8 mouse cellular contexts compared by ENCODE assay signal in genomic region chr2:153292305-153292861, GRCm38 (mm10). TPM values are rescaled to one million over a fixed set of nuclear protein-coding genes. Genes with fewer than 3 reads are reported as not detected.
DNase-seq lines count a peak whose midpoint lies in the region; ATAC-seq lines count a peak whose summit lies in the region.

No protein-coding gene starts in this region.

- peak overlapping the region; percentile 96 for H3K4me2 ChIP-seq in heart, embryonic 13.5 days
- peak overlapping the region; percentile 65 for H3K4me2 ChIP-seq in forebrain, embryonic 16.5 days (ENCODE audit: low read length)
- peak overlapping the region; percentile 92 for H3K4me2 ChIP-seq in limb, embryonic 13.5 days (replicated peaks)
- H3K4me2 ChIP-seq in midbrain, embryonic 13.5 days (replicated peaks), result peak overlapping the region; percentile 75

- no peaks in the 10 kb centered on the region for H3K9me3 ChIP-seq in heart, embryonic 13.5 days
- H3K9me3 ChIP-seq in forebrain, embryonic 16.5 days (ENCODE audit: control insufficient read depth, low read length), result no peaks in the 10 kb centered on the region
- H3K9me3 ChIP-seq in limb, embryonic 13.5 days, result no peaks in the 10 kb centered on the region
- no peaks in the 10 kb centered on the region for H3K9me3 ChIP-seq in midbrain, embryonic 13.5 days

- intact Hi-C loops in left cerebral cortex, postnatal 36 days (cut with DNase I), result no loop called here

- 40% methylated on average over 7 of the region's 7 CpGs for WGBS in heart, embryonic 13.5 days
- 50% methylated on average over 7 of the region's 7 CpGs for WGBS in forebrain, embryonic 16.5 days
- WGBS in limb, embryonic 13.5 days, result 48% methylated on average over 7 of the region's 7 CpGs
- 53% methylated on average over 7 of the region's 7 CpGs for WGBS in midbrain, embryonic 13.5 days

- no peak overlapping the region for H3K27ac ChIP-seq in heart, embryonic 13.5 days (replicated peaks)
- no peak overlapping the region for H3K27ac ChIP-seq in forebrain, embryonic 16.5 days (ENCODE audit: low read length)
- H3K27ac ChIP-seq in limb, embryonic 13.5 days, result no peak overlapping the region
- no peak overlapping the region for H3K27ac ChIP-seq in midbrain, embryonic 13.5 days

- H3K36me3 ChIP-seq in heart, embryonic 13.5 days, result 0 out of 2 replicates have a peak, but pooled peaks cover 4% of the 10 kb centered on the region
- H3K36me3 ChIP-seq in forebrain, embryonic 16.5 days (ENCODE audit: control insufficient read depth, insufficient read depth), result no peaks in the 10 kb centered on the region
- H3K36me3 ChIP-seq in limb, embryonic 13.5 days, result no peaks in the 10 kb centered on the region
- no peaks in the 10 kb centered on the region for H3K36me3 ChIP-seq in midbrain, embryonic 13.5 days

- peaks cover 26% of the 10 kb centered on the region for H3K4me1 ChIP-seq in heart, embryonic 13.5 days
- H3K4me1 ChIP-seq in forebrain, embryonic 16.5 days (replicated peaks; ENCODE audit: control insufficient read depth, insufficient read depth, low read length), result peaks cover 22% of the 10 kb centered on the region
- H3K4me1 ChIP-seq in limb, embryonic 13.5 days, result peaks cover 17% of the 10 kb centered on the region
- H3K4me1 ChIP-seq in midbrain, embryonic 13.5 days (replicated peaks), result peaks cover 36% of the 10 kb centered on the region

- H3K4me3 ChIP-seq in heart, embryonic 13.5 days, result peak overlapping the region; percentile 86
- peak overlapping the region; percentile 64 for H3K4me3 ChIP-seq in forebrain, embryonic 16.5 days (replicated peaks; ENCODE audit: low read length)
- peak overlapping the region; percentile 99 for H3K4me3 ChIP-seq in limb, embryonic 13.5 days
- H3K4me3 ChIP-seq in midbrain, embryonic 13.5 days (replicated peaks), result peak overlapping the region; percentile 88

- ATAC-seq in heart, embryonic 13.5 days (ENCODE audit: extremely low read depth, insufficient number of reproducible peaks, low FRiP score, low TSS enrichment), result no peak
- no peak for ATAC-seq in forebrain, embryonic 16.5 days
- ATAC-seq in limb, embryonic 13.5 days (ENCODE audit: low FRiP score, low read depth), result no peak
- ATAC-seq in midbrain, embryonic 13.5 days, result no peak

- no peaks in the 10 kb centered on the region for H3K27me3 ChIP-seq in heart, embryonic 13.5 days (replicated peaks)
- no peaks in the 10 kb centered on the region for H3K27me3 ChIP-seq in forebrain, embryonic 16.5 days (replicated peaks; ENCODE audit: control insufficient read depth, insufficient read depth, low read length)
- no peaks in the 10 kb centered on the region for H3K27me3 ChIP-seq in limb, embryonic 13.5 days
- no peaks in the 10 kb centered on the region for H3K27me3 ChIP-seq in midbrain, embryonic 13.5 days

- no peak for DNase-seq in heart, postnatal 4 days
- peak; percentile 34 for DNase-seq in T-cell, adult 2 months (ENCODE audit: low spot score)
- DNase-seq in left cerebral cortex, postnatal 36 days (ENCODE audit: low spot score in 2 of 2), result no peak
- no peak for DNase-seq in gastrocnemius, postnatal 4 days (ENCODE audit: low spot score in 2 of 2)

- H3K9ac ChIP-seq in heart, embryonic 13.5 days, result peak overlapping the region; percentile 95
- peak overlapping the region; percentile 89; the same call in 1 of the 2 replicates for H3K9ac ChIP-seq in forebrain, embryonic 16.5 days (replicated peaks; ENCODE audit: low read depth, low read length)
- H3K9ac ChIP-seq in limb, embryonic 13.5 days, result peak overlapping the region; percentile 90
- H3K9ac ChIP-seq in midbrain, embryonic 13.5 days (replicated peaks), result peak overlapping the region; percentile 96

RNA-seq across cellular contexts. Expression of gene Kif3b, which starts 1.2 kb away (rescaled TPM):
- polyA plus RNA-seq in heart, embryonic 13.5 days (2015; fragmentation: Nextera tagmentation; extraction: Ambion mirVana), result 4.0 and 4.8 TPM in 2 replicates
- 10 to 100 TPM; 12.9 to 13.4 TPM for total RNA-seq in heart, postnatal 4 days (2021)
- polyA plus RNA-seq in forebrain, embryonic 16.5 days (2015; fragmentation: Nextera tagmentation; extraction: Ambion mirVana), result 21.9 and 24.1 TPM in 2 replicates
- 6.0 and 6.3 TPM in 2 replicates for polyA plus RNA-seq in limb, embryonic 13.5 days (2015; fragmentation: Nextera tagmentation; extraction: Ambion mirVana)
- polyA plus RNA-seq in midbrain, embryonic 13.5 days (2015; fragmentation: Nextera tagmentation; extraction: Ambion mirVana), result 15.4 and 15.6 TPM in 2 replicates
- 10 to 100 TPM; 56.4 to 58.6 TPM for total RNA-seq in left cerebral cortex, postnatal 36 days (2021)
- total RNA-seq in gastrocnemius, postnatal 4 days (2021), result 1 to 10 TPM; 8.9 to 9.1 TPM

RNA-seq across cellular contexts. Expression of gene Pofut1, which starts 51.0 kb away (rescaled TPM):
- polyA plus RNA-seq in heart, embryonic 13.5 days (2015; fragmentation: Nextera tagmentation; extraction: Ambion mirVana), result 4.6 and 4.8 TPM in 2 replicates
- total RNA-seq in heart, postnatal 4 days (2021), result 10 to 100 TPM; 21.8 to 25.0 TPM
- 4.1 and 6.3 TPM in 2 replicates for polyA plus RNA-seq in forebrain, embryonic 16.5 days (2015; fragmentation: Nextera tagmentation; extraction: Ambion mirVana)
- 8.8 and 9.2 TPM in 2 replicates for polyA plus RNA-seq in limb, embryonic 13.5 days (2015; fragmentation: Nextera tagmentation; extraction: Ambion mirVana)
- 5.4 and 5.7 TPM in 2 replicates for polyA plus RNA-seq in midbrain, embryonic 13.5 days (2015; fragmentation: Nextera tagmentation; extraction: Ambion mirVana)
- 10 to 100 TPM; 14.9 to 18.4 TPM for total RNA-seq in left cerebral cortex, postnatal 36 days (2021)
- total RNA-seq in gastrocnemius, postnatal 4 days (2021), result 10 to 100 TPM; 45.3 to 46.9 TPM

RNA-seq across cellular contexts. Expression of gene Plagl2, which starts 51.2 kb away (rescaled TPM):
- polyA plus RNA-seq in heart, embryonic 13.5 days (2015; fragmentation: Nextera tagmentation; extraction: Ambion mirVana), result 12.2 and 12.5 TPM in 2 replicates
- 1 to 10 TPM; 8.4 to 9.7 TPM for total RNA-seq in heart, postnatal 4 days (2021)
- 6.4 and 6.9 TPM in 2 replicates for polyA plus RNA-seq in forebrain, embryonic 16.5 days (2015; fragmentation: Nextera tagmentation; extraction: Ambion mirVana)
- 12.8 and 15.0 TPM in 2 replicates for polyA plus RNA-seq in limb, embryonic 13.5 days (2015; fragmentation: Nextera tagmentation; extraction: Ambion mirVana)
- polyA plus RNA-seq in midbrain, embryonic 13.5 days (2015; fragmentation: Nextera tagmentation; extraction: Ambion mirVana), result 10.1 and 10.8 TPM in 2 replicates
- 1 to 10 TPM; 5.2 to 6.5 TPM for total RNA-seq in left cerebral cortex, postnatal 36 days (2021)
- 10 to 100 TPM; 13.4 to 13.6 TPM for total RNA-seq in gastrocnemius, postnatal 4 days (2021)

RNA-seq across cellular contexts. Expression of gene Asxl1, which starts 53.2 kb away (rescaled TPM):
- 6.4 and 6.8 TPM in 2 replicates for polyA plus RNA-seq in heart, embryonic 13.5 days (2015; fragmentation: Nextera tagmentation; extraction: Ambion mirVana)
- total RNA-seq in heart, postnatal 4 days (2021), result 10 to 100 TPM; 37.0 to 38.2 TPM
- polyA plus RNA-seq in forebrain, embryonic 16.5 days (2015; fragmentation: Nextera tagmentation; extraction: Ambion mirVana), result 10.9 and 11.3 TPM in 2 replicates
- polyA plus RNA-seq in limb, embryonic 13.5 days (2015; fragmentation: Nextera tagmentation; extraction: Ambion mirVana), result 13.2 and 14.2 TPM in 2 replicates
- 9.9 and 10.4 TPM in 2 replicates for polyA plus RNA-seq in midbrain, embryonic 13.5 days (2015; fragmentation: Nextera tagmentation; extraction: Ambion mirVana)
- 10 to 100 TPM; 34.3 to 36.7 TPM for total RNA-seq in left cerebral cortex, postnatal 36 days (2021)
- total RNA-seq in gastrocnemius, postnatal 4 days (2021), result 10 to 100 TPM; 27.1 to 28.9 TPM
